Mouse (Mus musculus): Measurements from ENCODE around the gene Gm17657.

GRCm38 (mm10) chr17:29519731-29520130 lies 29.7 kb downstream of the Gm17657 start:
- TF ChIP-seq EP300 (IDR thresholded peaks at IDR 0.05; ENCODE audit: low read depth) (no peak), CTCF (IDR thresholded peaks at IDR 0.05; ENCODE audit: low read depth) (no peak)
